Mouse (Mus musculus): ENCODE results near the gene Srarp. TPM values are rescaled to one million over a fixed set of nuclear protein-coding genes. Genes with fewer than 3 reads are reported as not detected.
A peak's percentile ranks its signal among the peaks of the same experiment; 100 is the strongest.

Gene Srarp
- total RNA-seq (2018; cell fraction: chromatin; rRNA removed): not detected
- not detected for total RNA-seq (2018; cell fraction: cytosol; rRNA removed)
- total RNA-seq (2018; cell fraction: nucleus; rRNA removed): not detected
- not detected in 3 replicates for polyA plus RNA-seq (2018)

DNA sequence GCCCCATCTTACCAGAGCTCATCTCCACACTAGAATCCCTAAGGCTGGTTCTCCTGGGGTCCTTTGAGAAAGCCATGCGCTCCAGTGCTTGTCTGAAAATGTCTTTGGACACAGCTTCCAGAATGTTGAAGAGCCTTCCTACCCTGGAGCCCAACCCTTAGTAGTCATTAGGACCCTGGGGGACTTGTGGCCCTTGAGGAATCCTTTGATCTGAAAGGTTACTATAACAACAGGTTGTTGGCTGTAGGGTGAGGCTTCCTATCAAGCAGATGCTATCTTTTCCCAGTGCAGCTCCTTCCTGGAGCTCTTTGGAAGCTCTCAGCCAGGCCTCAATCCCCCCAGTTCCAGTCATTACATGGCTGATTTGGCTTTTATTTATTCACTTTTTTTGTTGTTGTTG lies at the start of gene Srarp:
Gene Srarp, minus strand, starts transcription at position 132 of the 400 bp plus-strand sequence.
- Histone ChIP-seq H3K27ac (no peak within 1 kb of the TSS), H3K36me3 (ENCODE audit: inconsistent target) (no peaks in the 10 kb centered on the region), H3K79me2 (ENCODE audit: inconsistent target) (no peaks in the 10 kb centered on the region), H3K4me3 (ENCODE audit: inconsistent target) (no peak within 1 kb of the TSS)
- 100% methylated on average over 1 of the region's 1 CpGs for WGBS (ENCODE audit: missing documents)

DNA sequence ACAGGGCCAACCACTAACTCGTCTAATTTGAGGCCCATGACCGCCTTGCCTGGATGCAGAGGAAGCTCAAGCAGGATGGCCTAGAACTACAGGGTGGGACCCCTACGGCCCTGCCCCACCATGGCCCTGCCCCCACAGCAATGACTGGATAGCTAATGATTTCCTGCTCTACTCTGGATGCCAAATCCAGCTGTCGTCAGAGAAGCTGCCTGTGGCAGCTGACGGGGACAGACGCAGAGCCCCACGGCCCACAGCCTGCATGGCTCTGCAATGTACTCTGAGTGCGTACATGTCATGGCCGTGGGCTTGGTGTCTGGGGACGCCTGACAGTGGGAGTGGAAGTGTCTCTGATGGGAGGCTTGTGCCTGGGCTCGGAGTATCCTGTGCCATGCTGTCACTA lies 48.2 kb upstream of the Srarp start:
- no peak overlapping the region for H3K4me3 ChIP-seq (ENCODE audit: inconsistent target)
- no peak overlapping the region for H3K27ac ChIP-seq
- H3K79me2 ChIP-seq (ENCODE audit: inconsistent target): no peaks in the 10 kb centered on the region; the same call in 1 of the 2 replicates
- peaks cover 96% of the 10 kb centered on the region for H3K36me3 ChIP-seq (ENCODE audit: inconsistent target)
- WGBS (ENCODE audit: missing documents): 94% methylated on average over 11 of the region's 11 CpGs

DNA sequence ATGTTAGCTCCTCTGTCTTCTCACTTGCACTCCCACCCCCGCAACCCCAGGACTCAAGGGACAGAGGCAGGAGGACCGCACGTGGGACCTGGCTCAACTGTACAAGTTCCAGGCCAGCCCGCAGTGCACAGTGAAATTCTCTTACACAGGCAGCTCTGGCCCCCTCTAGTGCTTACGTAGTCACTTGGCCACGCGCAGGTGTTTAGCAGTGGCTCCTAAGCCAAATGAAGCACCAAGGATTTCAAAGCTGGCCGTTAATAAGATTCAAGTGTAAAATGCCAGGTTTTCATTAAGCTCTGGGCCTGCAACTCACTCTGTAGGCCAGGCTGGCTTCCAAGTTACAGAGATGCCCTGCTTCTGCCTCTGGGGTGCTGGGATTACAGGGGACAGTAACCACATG lies 43.5 kb upstream of the Srarp start:
- 98% methylated on average over 8 of the region's 8 CpGs for WGBS (ENCODE audit: missing documents)
- Histone ChIP-seq H3K4me3 (ENCODE audit: inconsistent target) (no peak overlapping the region), H3K79me2 (ENCODE audit: inconsistent target) (no peaks in the 10 kb centered on the region; the same call in 1 of the 2 replicates), H3K36me3 (ENCODE audit: inconsistent target) (peaks cover 84% of the 10 kb centered on the region), H3K27ac (peak overlapping the region; percentile 96; the same call in 1 of the 2 replicates)

DNA sequence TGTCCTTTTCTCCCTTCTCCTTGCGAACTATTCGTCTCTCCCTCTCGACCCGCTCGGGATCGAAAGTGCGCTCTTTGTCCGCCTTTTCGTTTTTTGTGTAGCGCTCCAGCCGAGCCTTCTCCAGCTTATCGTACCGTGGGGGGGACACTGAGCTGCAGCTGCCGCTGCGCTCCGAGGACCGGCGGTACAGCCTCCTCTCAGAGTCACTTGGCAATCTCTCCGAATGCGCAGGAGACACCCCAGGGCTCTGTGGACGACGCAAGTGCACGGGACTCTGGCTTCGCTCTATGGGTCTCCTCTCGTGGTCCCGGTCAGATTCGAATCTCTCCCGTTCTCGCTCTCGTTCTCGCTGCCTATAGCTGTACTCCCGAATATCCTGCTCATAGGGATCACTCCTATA lies 42.9 kb upstream of the Srarp start:
- no peak overlapping the region for H3K4me3 ChIP-seq (ENCODE audit: inconsistent target)
- peaks cover 84% of the 10 kb centered on the region for H3K36me3 ChIP-seq (ENCODE audit: inconsistent target)
- no peaks in the 10 kb centered on the region; the same call in 1 of the 2 replicates for H3K79me2 ChIP-seq (ENCODE audit: inconsistent target)
- WGBS (ENCODE audit: missing documents): 95% methylated on average over 32 of the region's 32 CpGs
- peak overlapping the region; percentile 96 for H3K27ac ChIP-seq

DNA sequence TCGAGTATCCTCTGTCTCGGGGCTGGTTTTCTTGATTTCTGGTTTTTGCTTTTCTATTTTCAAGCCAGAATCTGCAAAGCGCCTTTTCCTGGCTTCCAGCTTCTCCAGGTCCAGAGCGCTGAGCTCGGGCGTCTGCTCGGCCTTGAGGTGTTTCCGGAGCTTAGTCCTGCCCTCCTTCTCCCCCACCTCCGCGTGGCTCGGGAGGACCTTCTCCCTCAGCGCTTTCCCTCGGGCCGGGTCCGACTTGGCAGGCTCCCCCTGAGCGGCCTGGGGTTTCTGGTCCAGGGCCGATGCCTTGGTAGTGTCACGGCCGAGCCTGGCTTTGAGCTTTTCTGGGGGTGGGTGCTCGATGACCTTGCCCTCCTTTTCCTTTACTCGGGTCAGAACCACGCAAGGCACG lies 42.3 kb upstream of the Srarp start:
- Histone ChIP-seq H3K79me2 (ENCODE audit: inconsistent target) (no peaks in the 10 kb centered on the region; the same call in 1 of the 2 replicates), H3K27ac (peak overlapping the region; percentile 96), H3K4me3 (ENCODE audit: inconsistent target) (no peak overlapping the region), H3K36me3 (ENCODE audit: inconsistent target) (peaks cover 84% of the 10 kb centered on the region)
- 68% methylated on average over 21 of the region's 23 CpGs for WGBS (ENCODE audit: missing documents)

DNA sequence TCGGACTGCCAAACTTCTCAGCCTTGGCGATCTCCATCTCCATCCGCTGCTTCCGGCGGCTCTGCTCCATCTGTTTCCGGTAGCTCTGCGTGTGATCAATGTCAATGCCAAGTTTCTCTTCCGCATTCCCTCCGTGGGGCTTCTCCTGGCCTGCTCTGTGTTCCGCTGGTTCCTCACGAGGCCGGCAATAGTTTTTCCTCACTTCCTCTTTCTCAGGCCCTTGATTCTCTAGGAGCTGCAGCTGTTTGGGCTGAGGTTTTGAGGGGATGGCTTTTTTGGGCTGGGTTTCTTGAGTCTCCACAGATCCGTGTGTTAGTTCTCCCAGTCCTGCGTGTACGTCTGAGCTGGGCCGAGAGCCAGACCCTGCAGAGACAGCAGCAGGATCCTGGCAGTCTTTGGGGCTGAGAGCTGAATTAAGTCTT lies 41.8 kb upstream of the Srarp start:
- under 1% methylated on average over 16 of the region's 16 CpGs for whole genome bisulfite sequencing (ENCODE audit: missing documents)
- Histone ChIP-seq H3K27ac (peak overlapping the region; percentile 96), H3K4me3 (ENCODE audit: inconsistent target) (no peak overlapping the region), H3K79me2 (ENCODE audit: inconsistent target) (no peaks in the 10 kb centered on the region; the same call in 1 of the 2 replicates), H3K36me3 (ENCODE audit: inconsistent target) (peaks cover 83% of the 10 kb centered on the region)

DNA sequence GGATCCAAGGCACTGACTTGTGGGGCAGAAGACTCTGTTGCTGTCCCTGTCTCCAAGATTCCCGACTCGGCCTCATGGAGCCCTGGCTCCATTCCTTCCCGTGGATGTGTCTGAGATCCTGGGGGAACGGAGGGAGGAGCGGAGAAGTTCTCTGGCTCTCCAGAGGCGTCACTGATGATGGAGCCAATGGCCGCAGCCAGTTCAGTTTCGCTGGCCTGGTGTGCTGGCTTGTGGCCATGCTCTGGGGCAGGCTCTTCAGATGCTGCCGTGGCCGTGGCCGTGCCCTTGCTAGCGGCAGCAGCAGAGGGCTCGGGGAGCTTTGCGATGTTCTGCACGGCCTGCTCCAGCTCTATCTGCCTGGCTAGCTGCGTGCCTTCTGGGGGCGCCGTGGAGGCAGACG lies 38.5 kb upstream of the Srarp start:
- peaks cover 86% of the 10 kb centered on the region for H3K36me3 ChIP-seq (ENCODE audit: inconsistent target)
- 97% methylated on average over 17 of the region's 19 CpGs for WGBS (ENCODE audit: missing documents)
- no peak overlapping the region for H3K4me3 ChIP-seq (ENCODE audit: inconsistent target)
- H3K79me2 ChIP-seq (ENCODE audit: inconsistent target): no peaks in the 10 kb centered on the region; the same call in 1 of the 2 replicates
- no peak overlapping the region for H3K27ac ChIP-seq

DNA sequence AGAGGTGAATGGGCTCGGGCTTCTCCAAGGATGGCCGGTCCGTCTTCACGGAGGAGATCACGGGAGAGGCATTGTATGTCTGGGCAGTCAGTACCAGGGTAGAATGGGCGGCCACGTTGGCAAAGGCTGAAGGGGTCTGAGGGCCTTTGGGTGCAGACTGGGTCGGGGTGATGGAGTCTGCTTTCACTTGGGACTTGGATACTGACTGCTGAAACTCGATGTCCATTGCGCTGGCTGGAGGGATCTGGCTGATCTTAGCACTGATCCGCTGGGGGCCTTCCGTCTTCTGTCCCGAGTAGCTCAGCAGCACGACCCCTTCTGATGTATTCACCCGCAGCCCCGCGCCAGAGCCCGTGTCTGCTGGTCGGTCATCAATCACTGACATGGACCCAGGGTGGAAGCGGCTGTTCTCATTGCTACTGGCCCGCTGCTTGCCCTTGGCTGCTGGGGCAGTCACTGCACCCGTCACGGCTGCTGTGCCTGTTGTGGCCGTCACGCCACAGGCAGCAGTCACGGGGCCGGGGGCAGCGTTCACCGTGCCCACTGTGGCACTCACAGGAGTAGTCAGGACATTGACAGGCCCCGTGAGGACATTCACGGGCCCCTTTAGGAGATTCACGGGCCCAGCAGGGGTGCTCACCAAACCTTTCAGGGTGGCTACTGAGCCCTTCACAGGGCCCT lies 36.9 kb upstream of the Srarp start:
- Histone ChIP-seq H3K79me2 (ENCODE audit: inconsistent target) (no peaks in the 10 kb centered on the region; the same call in 1 of the 2 replicates), H3K36me3 (ENCODE audit: inconsistent target) (peaks cover 89% of the 10 kb centered on the region), H3K4me3 (ENCODE audit: inconsistent target) (no peak overlapping the region), H3K27ac (no peak overlapping the region)
- WGBS (ENCODE audit: missing documents): 97% methylated on average over 30 of the region's 32 CpGs

DNA sequence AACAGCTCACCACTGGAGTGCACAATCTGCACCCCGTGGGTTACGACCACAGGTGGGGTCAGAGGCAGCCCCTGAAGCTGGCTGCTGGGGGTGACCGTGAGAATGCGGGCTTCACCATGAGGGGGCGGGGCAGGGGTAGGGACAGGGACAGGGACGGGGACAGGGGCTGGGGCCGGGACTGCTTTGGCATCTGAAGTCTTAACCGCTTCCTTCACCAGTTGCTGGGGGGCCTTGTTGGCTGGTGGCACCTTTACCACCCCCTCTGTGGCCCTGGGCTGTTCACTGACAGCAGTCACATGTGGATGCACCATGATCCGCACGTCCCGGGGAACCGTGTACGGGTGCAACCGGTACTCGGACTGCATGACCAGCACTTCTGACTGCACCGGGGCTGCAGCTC lies 35.6 kb upstream of the Srarp start:
- Histone ChIP-seq H3K79me2 (ENCODE audit: inconsistent target) (no peaks in the 10 kb centered on the region; the same call in 1 of the 2 replicates), H3K4me3 (ENCODE audit: inconsistent target) (no peak overlapping the region), H3K36me3 (ENCODE audit: inconsistent target) (peaks cover 97% of the 10 kb centered on the region), H3K27ac (no peak overlapping the region)
- 97% methylated on average over 14 of the region's 16 CpGs for WGBS (ENCODE audit: missing documents)

DNA sequence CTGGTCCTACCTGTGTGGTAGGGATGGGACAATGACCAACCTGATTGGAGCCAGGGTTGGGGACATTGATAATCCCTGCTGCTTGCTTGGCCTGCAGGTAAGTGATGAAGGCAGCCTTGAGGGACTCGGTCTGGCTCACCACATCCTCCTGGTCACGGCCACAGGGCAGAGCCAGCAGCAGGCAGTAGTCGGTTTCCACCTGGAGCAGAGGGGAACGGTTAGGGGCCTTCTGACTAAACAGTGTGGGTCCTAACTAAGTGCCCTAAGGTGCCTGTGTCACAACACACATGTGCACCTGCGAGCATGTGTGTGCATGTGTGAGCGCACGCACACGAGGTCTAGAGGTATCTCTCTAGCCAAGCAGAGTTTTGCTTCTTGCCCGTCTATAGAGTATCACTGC lies 33.4 kb upstream of the Srarp start:
- Histone ChIP-seq H3K4me3 (ENCODE audit: inconsistent target) (no peak overlapping the region), H3K27ac (no peak overlapping the region), H3K36me3 (ENCODE audit: inconsistent target) (peaks cover 97% of the 10 kb centered on the region), H3K79me2 (ENCODE audit: inconsistent target) (no peaks in the 10 kb centered on the region)
- 93% methylated on average over 9 of the region's 9 CpGs for WGBS (ENCODE audit: missing documents)

DNA sequence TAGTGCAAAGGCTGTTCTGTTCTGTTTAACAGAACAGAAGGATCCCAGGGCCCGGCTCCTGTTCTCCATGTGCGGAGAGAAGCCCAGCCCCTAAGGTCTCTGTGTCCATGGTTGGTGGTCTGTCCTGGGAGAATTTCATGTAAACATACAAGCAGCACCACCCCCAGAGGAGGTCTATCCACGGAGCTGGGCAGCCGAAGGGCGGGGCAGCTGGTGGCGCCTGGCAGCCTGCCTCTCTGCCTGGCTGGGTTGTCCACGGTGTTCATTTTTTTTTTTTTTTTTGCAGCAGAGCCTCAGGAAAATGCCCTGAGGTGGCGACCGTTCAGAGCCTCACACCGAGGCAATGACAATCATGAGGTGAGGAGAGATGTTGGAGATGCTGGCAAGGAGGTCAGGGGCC lies 32.7 kb upstream of the Srarp start:
- Histone ChIP-seq H3K4me3 (ENCODE audit: inconsistent target) (no peak overlapping the region), H3K79me2 (ENCODE audit: inconsistent target) (no peaks in the 10 kb centered on the region), H3K27ac (no peak overlapping the region), H3K36me3 (ENCODE audit: inconsistent target) (peaks cover 97% of the 10 kb centered on the region)
- 71% methylated on average over 8 of the region's 10 CpGs for WGBS (ENCODE audit: missing documents)

DNA sequence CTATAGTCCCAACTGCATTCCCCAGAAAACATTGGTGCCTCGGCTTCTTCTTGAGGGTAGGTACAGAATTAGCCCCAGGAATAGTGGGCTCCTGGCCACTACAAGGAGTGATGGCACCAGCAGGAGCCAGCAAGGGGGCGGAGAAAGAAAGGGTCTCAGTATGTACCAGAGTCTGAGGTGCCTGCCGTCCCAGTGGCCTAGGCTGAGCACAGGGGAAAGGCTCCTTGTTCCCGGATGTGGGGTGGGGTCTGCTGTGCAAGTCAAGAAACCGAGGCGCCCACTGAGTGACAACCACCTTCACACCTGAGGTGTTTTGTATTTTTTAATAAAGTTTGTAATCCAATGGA lies 31.6 kb upstream of the Srarp start:
- WGBS (ENCODE audit: missing documents): 91% methylated on average over 6 of the region's 6 CpGs
- Histone ChIP-seq H3K36me3 (ENCODE audit: inconsistent target) (peaks cover 98% of the 10 kb centered on the region), H3K27ac (no peak overlapping the region), H3K4me3 (ENCODE audit: inconsistent target) (no peak overlapping the region), H3K79me2 (ENCODE audit: inconsistent target) (no peaks in the 10 kb centered on the region)

DNA sequence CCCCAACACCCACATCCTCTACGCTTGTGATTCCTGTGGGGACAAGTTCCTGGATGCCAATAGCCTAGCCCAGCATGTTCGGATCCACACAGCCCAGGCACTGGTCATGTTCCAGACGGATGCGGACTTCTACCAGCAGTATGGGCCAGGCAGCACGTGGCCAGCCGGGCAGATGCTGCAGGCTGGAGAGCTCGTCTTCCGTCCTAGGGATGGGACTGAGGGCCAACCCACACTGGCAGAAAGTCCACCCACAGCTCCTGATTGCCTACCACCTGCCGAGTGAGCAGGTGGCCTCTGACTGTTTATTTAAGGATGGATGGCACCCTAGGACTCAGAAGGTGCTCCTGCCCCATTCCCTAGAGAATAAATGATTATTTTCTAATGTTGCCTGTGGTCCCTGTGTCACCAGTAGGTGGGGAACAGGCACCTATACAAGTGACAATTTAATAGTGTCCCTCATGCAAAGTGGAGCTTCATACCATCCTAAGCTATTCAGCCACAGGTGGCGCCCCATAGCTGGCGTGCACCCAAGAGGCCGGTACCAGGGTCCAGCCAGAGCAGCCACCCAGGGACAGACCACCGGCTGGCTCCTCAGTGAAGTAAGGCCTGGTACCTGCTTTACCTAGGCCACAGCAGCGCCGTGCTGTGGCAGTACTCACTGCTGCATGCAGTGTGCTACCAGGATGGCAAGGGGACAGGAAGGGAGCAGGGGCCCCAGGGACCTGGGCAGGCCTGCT lies 31.1 kb upstream of the Srarp start:
- Histone ChIP-seq H3K27ac (no peak overlapping the region), H3K36me3 (ENCODE audit: inconsistent target) (peaks cover 98% of the 10 kb centered on the region), H3K4me3 (ENCODE audit: inconsistent target) (no peak overlapping the region), H3K79me2 (ENCODE audit: inconsistent target) (no peaks in the 10 kb centered on the region; the same call in 1 of the 2 replicates)
- WGBS (ENCODE audit: missing documents): 94% methylated on average over 15 of the region's 15 CpGs

DNA sequence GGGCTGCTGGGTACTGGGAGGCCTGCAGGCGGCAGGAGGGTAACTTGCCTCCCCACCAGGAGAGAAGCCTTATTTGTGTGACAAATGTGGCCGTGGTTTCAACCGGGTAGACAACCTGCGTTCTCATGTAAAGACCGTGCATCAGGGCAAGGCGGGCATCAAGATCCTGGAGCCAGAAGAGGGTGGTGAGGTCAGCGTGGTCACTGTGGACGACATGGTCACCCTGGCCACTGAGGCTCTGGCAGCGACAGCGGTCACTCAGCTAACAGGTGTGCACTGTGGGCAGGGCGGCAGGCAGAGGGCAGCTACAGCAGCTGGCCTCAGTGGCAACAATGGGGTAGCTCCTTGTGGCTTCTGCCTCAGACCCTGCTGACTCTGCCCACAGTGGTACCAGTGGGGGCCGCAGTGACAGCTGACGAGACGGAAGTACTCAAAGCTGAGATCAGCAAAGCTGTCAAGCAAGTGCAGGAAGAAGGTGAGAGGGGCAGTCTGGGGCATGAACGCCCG lies 30.4 kb upstream of the Srarp start:
- Histone ChIP-seq H3K27ac (no peak overlapping the region), H3K36me3 (ENCODE audit: inconsistent target) (peaks cover 97% of the 10 kb centered on the region), H3K79me2 (ENCODE audit: inconsistent target) (peaks cover 6% of the 10 kb centered on the region; the same call in 1 of the 2 replicates), H3K4me3 (ENCODE audit: inconsistent target) (no peak overlapping the region)
- 93% methylated on average over 16 of the region's 16 CpGs for WGBS (ENCODE audit: missing documents)

Data from macrophage (primary cell).